Mouse (Mus musculus) skeletal muscle tissue, adult 2 months (tissue): ENCODE results near the gene Snx21.

Experiments
- DNase-seq: peaks from one replicate; pipeline ENCODE4 v3.0.0-alpha.2; 2012; ENCODE audit warnings: low read depth, low spot score

The Snx21 gene

GRCm38 (mm10) chr2:164828437-164828836 lies 42.8 kb downstream of the Snx21 start, which contains the start of gene Spata25:
Spata25 (minus strand) TSS chr2:164828537.
- no peak for DNase-seq

- DNase-seq: no peak
Observed at GRCm38 (mm10) chr2:164829090-164829489, 43.5 kb downstream of the Snx21 start.

- no peak for DNase-seq
Observed at GRCm38 (mm10) chr2:164831029-164831428, 45.4 kb downstream of the Snx21 start.

- no peak for DNase-seq
Observed at GRCm38 (mm10) chr2:164832032-164832747, 46.6 kb downstream of the Snx21 start.

- peak; percentile 69 for DNase-seq
Observed at GRCm38 (mm10) chr2:164832748-164833301, 47.2 kb downstream of the Snx21 start, which contains the start of gene Ctsa. Ctsa (plus strand) TSS chr2:164832873.

- peak; percentile 97 for DNase-seq
Observed at GRCm38 (mm10) chr2:164833314-164833959, 47.8 kb downstream of the Snx21 start, which contains the start of gene Neurl2. Neurl2 (minus strand) TSS chr2:164833456.

GRCm38 (mm10) chr2:164834531-164834930 lies 48.9 kb downstream of the Snx21 start:
- DNase-seq: no peak

- DNase-seq: no peak
Observed at GRCm38 (mm10) chr2:164835164-164835563, 49.5 kb downstream of the Snx21 start.
